In genomic region chr11:95988533-95988932, GRCm38 (mm10) we compare ENCODE assay signal across 8 mouse cellular contexts. TPM values are rescaled to one million over a fixed set of nuclear protein-coding genes. Genes with fewer than 3 reads are reported as not detected.
A peak's percentile ranks its signal among the peaks of the same experiment; 100 is the strongest.
DNase-seq lines count a peak whose midpoint lies in the region; ATAC-seq and TF ChIP-seq lines count a peak whose summit lies in the region.

No protein-coding gene starts in this region.

- DNase-seq in heart, postnatal 0 days (ENCODE audit: low spot score) = peak; percentile 79
- DNase-seq in kidney, postnatal 25 days = peak; percentile 94 to 96
- peak; percentile 85 for DNase-seq in lung, postnatal 25 days (ENCODE audit: low spot score)
- DNase-seq in urinary bladder, postnatal 36 days (ENCODE audit: low spot score in 2 of 2) = peak; percentile 69 to 82

- no peak for ATAC-seq in midbrain, embryonic 12.5 days (ENCODE audit: low FRiP score, low read depth)
- ATAC-seq in midbrain, embryonic 16.5 days = no peak
- peak; percentile 80 for ATAC-seq in heart, postnatal 0 days (ENCODE audit: insufficient read depth, low read depth)
- ATAC-seq in inflammation-experienced regulatory T-cells, adult 6 months = no peak

- H3K27me3 ChIP-seq in midbrain, embryonic 12.5 days = no peaks in the 10 kb centered on the region
- H3K27me3 ChIP-seq in midbrain, embryonic 16.5 days (ENCODE audit: control insufficient read depth, insufficient read depth, low read depth, low read length) = no peaks in the 10 kb centered on the region
- no peaks in the 10 kb centered on the region for H3K27me3 ChIP-seq in erythroblast, embryonic 14.5 days (ENCODE audit: control insufficient read depth)
- no peaks in the 10 kb centered on the region for H3K27me3 ChIP-seq in heart, postnatal 0 days (ENCODE audit: control insufficient read depth, insufficient read depth, low read length)

- H3K36me3 ChIP-seq in midbrain, embryonic 12.5 days = peaks cover 6% of the 10 kb centered on the region; the same call in 1 of the 2 replicates
- H3K36me3 ChIP-seq in midbrain, embryonic 16.5 days (ENCODE audit: control insufficient read depth, insufficient read depth, low read length) = no peaks in the 10 kb centered on the region
- H3K36me3 ChIP-seq in erythroblast, embryonic 14.5 days (ENCODE audit: control insufficient read depth) = peaks cover 18% of the 10 kb centered on the region
- H3K36me3 ChIP-seq in heart, postnatal 0 days (replicated peaks; ENCODE audit: control insufficient read depth, insufficient read depth, low read length) = no peaks in the 10 kb centered on the region

- no peak for TF ChIP-seq EP300 in heart, postnatal 0 days (IDR thresholded peaks at IDR 0.05; ENCODE audit: low read depth)

- TF ChIP-seq CTCF in heart, postnatal 0 days (IDR thresholded peaks at IDR 0.05; ENCODE audit: low read depth) = no peak

- 70% methylated on average over 9 of the region's 9 CpGs for whole genome bisulfite sequencing in midbrain, embryonic 12.5 days
- 42% methylated on average over 9 of the region's 9 CpGs for WGBS in midbrain, embryonic 16.5 days
- WGBS in heart, postnatal 0 days = 19% methylated on average over 9 of the region's 9 CpGs

- 0 out of 2 replicates have a peak overlapping the region, but pooled peaks have one; percentile 3 for H3K4me2 ChIP-seq in midbrain, embryonic 12.5 days (replicated peaks)
- H3K4me2 ChIP-seq in midbrain, embryonic 16.5 days (ENCODE audit: low read length) = no peak overlapping the region
- peak overlapping the region; percentile 19; the same call in 1 of the 2 replicates for H3K4me2 ChIP-seq in heart, postnatal 0 days (ENCODE audit: low read depth, low read length)

- H3K4me1 ChIP-seq in midbrain, embryonic 12.5 days = peaks cover 61% of the 10 kb centered on the region
- H3K4me1 ChIP-seq in midbrain, embryonic 16.5 days (ENCODE audit: control insufficient read depth, insufficient read depth, low read length) = peaks cover 14% of the 10 kb centered on the region
- peaks cover 69% of the 10 kb centered on the region for H3K4me1 ChIP-seq in erythroblast, embryonic 14.5 days (ENCODE audit: control insufficient read depth)
- H3K4me1 ChIP-seq in heart, postnatal 0 days (ENCODE audit: control insufficient read depth, insufficient read depth) = peaks cover 25% of the 10 kb centered on the region

- no peak overlapping the region for H3K4me3 ChIP-seq in midbrain, embryonic 12.5 days
- no peak overlapping the region for H3K4me3 ChIP-seq in midbrain, embryonic 16.5 days (ENCODE audit: low read depth, low read length)
- peak overlapping the region; percentile 2 for H3K4me3 ChIP-seq in erythroblast, embryonic 14.5 days (replicated peaks)
- H3K4me3 ChIP-seq in heart, postnatal 0 days (ENCODE audit: low read depth, low read length) = no peak overlapping the region

- peak overlapping the region; percentile 56 for H3K27ac ChIP-seq in midbrain, embryonic 12.5 days (replicated peaks)
- H3K27ac ChIP-seq in midbrain, embryonic 16.5 days (ENCODE audit: low read length) = no peak overlapping the region
- H3K27ac ChIP-seq in heart, postnatal 0 days (ENCODE audit: low read depth) = peak overlapping the region; percentile 65

- no peak overlapping the region for H3K9ac ChIP-seq in midbrain, embryonic 12.5 days (replicated peaks)
- H3K9ac ChIP-seq in midbrain, embryonic 16.5 days (ENCODE audit: low read depth, low read length) = no peak overlapping the region
- 0 out of 2 replicates have a peak overlapping the region, but pooled peaks have one; percentile 1 for H3K9ac ChIP-seq in heart, postnatal 0 days (replicated peaks; ENCODE audit: low read depth, low read length)

- no peaks in the 10 kb centered on the region for H3K9me3 ChIP-seq in midbrain, embryonic 12.5 days
- H3K9me3 ChIP-seq in midbrain, embryonic 16.5 days (replicated peaks; ENCODE audit: control insufficient read depth, low read length, poor library complexity, severe bottlenecking) = no peaks in the 10 kb centered on the region
- H3K9me3 ChIP-seq in erythroblast, embryonic 14.5 days (ENCODE audit: control insufficient read depth, low read length) = no peaks in the 10 kb centered on the region
- no peaks in the 10 kb centered on the region for H3K9me3 ChIP-seq in heart, postnatal 0 days (replicated peaks; ENCODE audit: control insufficient read depth, low read length)

RNA-seq across cellular contexts. Expression of gene Igf2bp1, which starts 17.2 kb away (rescaled TPM):
- polyA plus RNA-seq in midbrain, embryonic 12.5 days (2016; fragmentation: Nextera tagmentation; extraction: Ambion mirVana) = 98.1 and 104 TPM in 2 replicates
- polyA plus RNA-seq in midbrain, embryonic 16.5 days (2015; fragmentation: Nextera tagmentation; extraction: Ambion mirVana) = 6.2 and 9.5 TPM in 2 replicates
- polyA plus RNA-seq in erythroblast, embryonic 14.5 days (2012) = 1.0 and 1.8 TPM in 2 replicates
- 3.4 and 10.4 TPM in 2 replicates for total RNA-seq in heart, postnatal 0 days (2014; rRNA removed; ENCODE audit: low replicate concordance)
- 4.5 and 5.6 TPM in 2 replicates for polyA plus RNA-seq in heart, postnatal 0 days (2015; fragmentation: Nextera tagmentation; extraction: Ambion mirVana)
- polyA plus RNA-seq in inflammation-experienced regulatory T-cells, adult 6 months (2017; shearing (Covaris generic)) = not detected

RNA-seq across cellular contexts. Expression of gene Gip, which starts 35.8 kb away (rescaled TPM):
- not detected in 2 replicates for polyA plus RNA-seq in midbrain, embryonic 12.5 days (2016; fragmentation: Nextera tagmentation; extraction: Ambion mirVana)
- polyA plus RNA-seq in midbrain, embryonic 16.5 days (2015; fragmentation: Nextera tagmentation; extraction: Ambion mirVana) = not detected in 2 replicates
- not detected in 2 replicates for polyA plus RNA-seq in erythroblast, embryonic 14.5 days (2012)
- not detected in 2 replicates for total RNA-seq in heart, postnatal 0 days (2014; rRNA removed; ENCODE audit: low replicate concordance)
- polyA plus RNA-seq in heart, postnatal 0 days (2015; fragmentation: Nextera tagmentation; extraction: Ambion mirVana) = not detected in 2 replicates
- polyA plus RNA-seq in inflammation-experienced regulatory T-cells, adult 6 months (2017; shearing (Covaris generic)) = not detected

RNA-seq across cellular contexts. Expression of gene Snf8, which starts 46.2 kb away (rescaled TPM):
- polyA plus RNA-seq in midbrain, embryonic 12.5 days (2016; fragmentation: Nextera tagmentation; extraction: Ambion mirVana) = 111 and 126 TPM in 2 replicates
- polyA plus RNA-seq in midbrain, embryonic 16.5 days (2015; fragmentation: Nextera tagmentation; extraction: Ambion mirVana) = 129 and 130 TPM in 2 replicates
- polyA plus RNA-seq in erythroblast, embryonic 14.5 days (2012) = 17.0 and 17.7 TPM in 2 replicates
- total RNA-seq in heart, postnatal 0 days (2014; rRNA removed; ENCODE audit: low replicate concordance) = 24.0 and 25.2 TPM in 2 replicates
- polyA plus RNA-seq in heart, postnatal 0 days (2015; fragmentation: Nextera tagmentation; extraction: Ambion mirVana) = 59.4 and 63.0 TPM in 2 replicates
- 10 to 100 TPM; 37.7 to 51.2 (median 42.6) TPM for polyA plus RNA-seq in inflammation-experienced regulatory T-cells, adult 6 months (2017; shearing (Covaris generic))
